Mouse (Mus musculus): ENCODE results near the gene Cpa1. TPM values are rescaled to one million over a fixed set of nuclear protein-coding genes. Genes with fewer than 3 reads are reported as not detected.
A peak's percentile ranks its signal among the peaks of the same experiment; 100 is the strongest.

The Cpa1 gene
- polyA plus RNA-seq, 1 experiment, result 0.42 TPM

GRCm38 (mm10) chr6:30619606-30620005 is 19.4 kb upstream of the Cpa1 start:
- WGBS, result 86% methylated on average over 5 of the region's 5 CpGs
- DNase-seq (ENCODE audit: low read depth, low spot score), result no peak

- DNase-seq (ENCODE audit: low read depth, low spot score), result no peak
- 70% methylated on average over 4 of the region's 4 CpGs for WGBS
Observed at GRCm38 (mm10) chr6:30620591-30620990, 18.4 kb upstream of the Cpa1 start.

- WGBS, result 86% methylated on average over 6 of the region's 6 CpGs
Observed at GRCm38 (mm10) chr6:30620994-30621393, 18.0 kb upstream of the Cpa1 start.

GRCm38 (mm10) chr6:30621986-30622389 is 17.0 kb upstream of the Cpa1 start:
- WGBS, result 72% methylated on average over 4 of the region's 4 CpGs
- DNase-seq (ENCODE audit: low read depth, low spot score), result no peak

More at GRCm38 (mm10) chr6:30620994-30621393, 18.0 kb upstream of the Cpa1 start:
- DNase-seq (ENCODE audit: low read depth, low spot score), result no peak

- WGBS, result 76% methylated on average over 9 of the region's 9 CpGs
Observed at GRCm38 (mm10) chr6:30624763-30625162, 14.3 kb upstream of the Cpa1 start.

GRCm38 (mm10) chr6:30628152-30628551 is 10.9 kb upstream of the Cpa1 start:
- WGBS, result 58% methylated on average over 6 of the region's 6 CpGs
- no peak for DNase-seq (ENCODE audit: low read depth, low spot score)

More at GRCm38 (mm10) chr6:30624763-30625162, 14.3 kb upstream of the Cpa1 start:
- no peak for DNase-seq (ENCODE audit: low read depth, low spot score)

GRCm38 (mm10) chr6:30629989-30630388 is 9.0 kb upstream of the Cpa1 start:
- no peak for DNase-seq (ENCODE audit: low read depth, low spot score)
- WGBS, result 58% methylated on average over 1 of the region's 1 CpGs

GRCm38 (mm10) chr6:30635361-30635862 is 3.6 kb upstream of the Cpa1 start:
- no peak for DNase-seq (ENCODE audit: low read depth, low spot score)
- WGBS, result 53% methylated on average over 8 of the region's 8 CpGs

- WGBS, result 51% methylated on average over 4 of the region's 4 CpGs
- no peak for DNase-seq (ENCODE audit: low read depth, low spot score)
Observed at GRCm38 (mm10) chr6:30636186-30636842, 2.7 kb upstream of the Cpa1 start.

GRCm38 (mm10) chr6:30643694-30644460 is 4.9 kb downstream of the Cpa1 start:
- DNase-seq (ENCODE audit: low read depth, low spot score), result peak; percentile 1
- 39% methylated on average over 12 of the region's 12 CpGs for WGBS

- 91% methylated on average over 3 of the region's 3 CpGs for WGBS
- no peak for DNase-seq (ENCODE audit: low read depth, low spot score)
Observed at GRCm38 (mm10) chr6:30644462-30644861, 5.4 kb downstream of the Cpa1 start.

- no peak for DNase-seq (ENCODE audit: low read depth, low spot score)
- 84% methylated on average over 6 of the region's 6 CpGs for WGBS
Observed at GRCm38 (mm10) chr6:30645379-30645778, 6.4 kb downstream of the Cpa1 start.

- no peak for DNase-seq (ENCODE audit: low read depth, low spot score)
- 77% methylated on average over 11 of the region's 11 CpGs for WGBS
Observed at GRCm38 (mm10) chr6:30649651-30650296, 10.8 kb downstream of the Cpa1 start.

- 73% methylated on average over 9 of the region's 9 CpGs for WGBS
- no peak for DNase-seq (ENCODE audit: low read depth, low spot score)
Observed at GRCm38 (mm10) chr6:30652425-30653188, 13.6 kb downstream of the Cpa1 start.

- no peak for DNase-seq (ENCODE audit: low read depth, low spot score)
- 86% methylated on average over 6 of the region's 6 CpGs for WGBS
Observed at GRCm38 (mm10) chr6:30653518-30653917, 14.5 kb downstream of the Cpa1 start.

GRCm38 (mm10) chr6:30654402-30654859 is 15.4 kb downstream of the Cpa1 start:
- no peak for DNase-seq (ENCODE audit: low read depth, low spot score)
- 61% methylated on average over 6 of the region's 6 CpGs for WGBS

- WGBS, result 93% methylated on average over 3 of the region's 3 CpGs
- no peak for DNase-seq (ENCODE audit: low read depth, low spot score)
Observed at GRCm38 (mm10) chr6:30654932-30655331, 15.9 kb downstream of the Cpa1 start.

GRCm38 (mm10) chr6:30657279-30657678 is 18.3 kb downstream of the Cpa1 start:
- no peak for DNase-seq (ENCODE audit: low read depth, low spot score)

GRCm38 (mm10) chr6:30658619-30659018 is 19.6 kb downstream of the Cpa1 start:
- no peak for DNase-seq (ENCODE audit: low read depth, low spot score)
- 74% methylated on average over 9 of the region's 9 CpGs for WGBS

More at GRCm38 (mm10) chr6:30657279-30657678, 18.3 kb downstream of the Cpa1 start:
- 91% methylated on average over 12 of the region's 12 CpGs for WGBS
